Mouse (Mus musculus): ENCODE data around the gene Slirp. TPM values are rescaled to one million over a fixed set of nuclear protein-coding genes. Genes with fewer than 3 reads are reported as not detected.

The Slirp gene
- 249 and 268 TPM in 2 replicates for polyA plus RNA-seq (2016; fragmentation: Nextera tagmentation; extraction: Ambion mirVana)

DNA sequence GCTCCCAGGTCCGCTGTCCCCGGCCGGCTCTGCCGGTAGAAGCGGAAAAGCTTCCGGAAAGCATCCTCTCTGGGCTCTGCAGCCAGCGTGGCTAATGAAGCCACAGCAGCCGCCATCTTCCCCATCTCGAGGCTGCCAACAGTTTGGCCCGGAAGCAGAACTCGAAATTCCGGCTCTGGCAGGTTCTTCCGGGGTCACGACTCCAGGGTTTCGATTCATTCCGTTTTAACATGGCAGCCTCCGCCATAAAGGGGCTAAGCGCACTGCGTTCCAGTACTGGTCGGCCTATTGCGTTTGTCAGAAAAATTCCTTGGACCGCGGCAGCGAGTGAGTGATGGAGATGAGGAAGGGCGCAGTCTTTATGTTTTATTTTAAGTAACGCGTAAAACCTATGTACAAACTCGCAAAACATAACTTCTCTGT is at the start of gene Slirp, which contains the start of gene Alkbh1:
Gene Slirp (plus strand): TSS at position 197 of the 423 bp plus-strand sequence.
Gene Alkbh1 (minus strand): TSS at position 318 of the 423 bp plus-strand sequence.
- peak; percentile 84 for ATAC-seq (ENCODE audit: insufficient number of reproducible peaks, low FRiP score)
- peaks cover 44% of the 10 kb centered on the region for H3K36me3 ChIP-seq
- under 1% methylated on average over 28 of the region's 28 CpGs for WGBS

DNA sequence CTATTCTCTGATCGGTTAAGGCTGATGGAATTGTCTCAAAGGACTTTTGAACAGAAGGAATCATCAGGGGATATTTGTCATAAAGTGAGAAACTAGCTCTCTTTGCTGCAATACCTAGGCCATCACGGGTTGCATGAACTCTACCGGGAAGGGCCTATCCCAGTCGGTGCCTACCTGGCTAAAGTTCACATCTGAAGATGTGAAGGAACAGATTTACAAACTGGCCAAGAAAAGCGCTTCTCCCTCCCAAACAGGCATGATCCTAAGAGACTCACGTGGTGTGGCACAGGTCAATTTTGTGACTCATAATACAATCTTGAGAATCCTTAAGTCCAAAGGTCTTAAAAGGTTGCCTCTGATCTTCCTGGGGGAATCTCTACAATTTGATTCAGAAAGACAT is 49.4 kb upstream of the Slirp start:
- no peak overlapping the region for H3K4me3 ChIP-seq
- no peak overlapping the region for H3K27ac ChIP-seq (ENCODE audit: poor library complexity, severe bottlenecking)
- no peaks in the 10 kb centered on the region for H3K9me3 ChIP-seq (replicated peaks)
- no peaks in the 10 kb centered on the region for H3K36me3 ChIP-seq
- H3K9ac ChIP-seq, result no peak overlapping the region
- H3K4me1 ChIP-seq (replicated peaks), result no peaks in the 10 kb centered on the region
- H3K27me3 ChIP-seq (replicated peaks), result no peaks in the 10 kb centered on the region
- no peak for ATAC-seq (ENCODE audit: insufficient number of reproducible peaks, low FRiP score)
- H3K4me2 ChIP-seq, result no peak overlapping the region
- 84% methylated on average over 6 of the region's 6 CpGs for WGBS

More for the DNA sequence above, at the start of gene Slirp, which contains the start of gene Alkbh1:
- H3K4me2 ChIP-seq, result peak within 1 kb of the TSS; percentile 91
- no peaks in the 10 kb centered on the region for H3K9me3 ChIP-seq (replicated peaks)
- H3K9ac ChIP-seq, result peak within 1 kb of the TSS; percentile 99
- peak within 1 kb of the TSS; percentile 100 for H3K4me3 ChIP-seq
- peaks cover 16% of the 10 kb centered on the region; the same call in 1 of the 2 replicates for H3K4me1 ChIP-seq (replicated peaks)
- peak within 1 kb of the TSS; percentile 94 for H3K27ac ChIP-seq (ENCODE audit: poor library complexity, severe bottlenecking)
- H3K27me3 ChIP-seq (replicated peaks), result no peaks in the 10 kb centered on the region

DNA sequence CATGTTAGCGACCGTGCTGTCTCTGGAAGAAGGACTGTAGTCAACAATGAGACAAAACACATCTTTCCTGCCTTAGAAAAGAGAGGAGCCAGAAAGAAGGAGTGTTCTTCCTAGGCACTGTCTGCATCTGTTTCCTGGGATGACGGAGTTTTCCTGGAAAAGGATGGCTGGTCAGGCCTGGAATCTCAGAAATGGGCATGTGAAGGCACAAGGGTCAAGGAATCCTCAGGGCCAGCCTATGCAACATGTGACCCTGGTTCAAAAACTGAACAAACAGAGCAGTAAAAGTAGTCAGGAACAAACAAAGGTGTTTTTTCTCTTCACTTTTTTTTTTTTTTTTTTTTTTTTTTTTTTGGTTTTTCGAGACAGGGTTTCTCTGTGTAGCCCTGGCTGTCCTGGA is 46.6 kb upstream of the Slirp start:
- Histone ChIP-seq H3K36me3 (no peaks in the 10 kb centered on the region), H3K4me3 (no peak overlapping the region), H3K27ac (ENCODE audit: poor library complexity, severe bottlenecking) (no peak overlapping the region), H3K27me3 (replicated peaks) (no peaks in the 10 kb centered on the region), H3K9me3 (replicated peaks) (no peaks in the 10 kb centered on the region), H3K9ac (no peak overlapping the region), H3K4me1 (replicated peaks) (no peaks in the 10 kb centered on the region), H3K4me2 (no peak overlapping the region)
- WGBS, result 84% methylated on average over 4 of the region's 4 CpGs
- no peak for ATAC-seq (ENCODE audit: insufficient number of reproducible peaks, low FRiP score)

DNA sequence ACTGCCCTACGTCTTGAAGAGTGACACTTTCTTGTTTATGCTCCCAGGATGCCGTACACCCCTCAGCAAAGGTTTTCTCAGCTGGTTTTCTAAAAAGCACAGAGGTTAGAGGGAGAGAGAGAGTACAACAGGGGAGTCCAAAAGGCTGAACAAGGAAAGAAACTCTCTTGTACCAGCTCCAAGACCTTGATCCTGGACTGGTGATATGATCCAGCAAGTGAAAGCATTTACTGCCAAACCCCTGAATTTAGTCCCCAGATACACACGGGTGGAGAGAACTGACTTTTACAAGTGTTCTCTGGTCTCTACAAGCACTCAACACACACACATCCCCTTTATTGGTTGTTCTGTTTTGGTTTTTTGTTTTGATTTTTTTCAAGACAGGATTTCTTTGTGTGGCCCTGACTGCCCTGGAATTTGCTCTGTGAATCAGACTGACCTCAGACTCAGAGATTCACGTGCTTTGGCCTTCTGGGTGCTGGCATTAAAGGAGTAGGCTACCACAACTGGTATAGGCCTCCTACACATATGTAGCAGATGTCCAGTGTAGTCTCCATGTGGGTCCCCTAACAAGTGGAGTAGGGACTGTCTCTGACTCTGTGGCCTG is 45.8 kb upstream of the Slirp start:
- no peaks in the 10 kb centered on the region for H3K36me3 ChIP-seq
- H3K4me2 ChIP-seq, result no peak overlapping the region
- H3K4me1 ChIP-seq (replicated peaks), result no peaks in the 10 kb centered on the region
- H3K4me3 ChIP-seq, result no peak overlapping the region
- H3K9me3 ChIP-seq (replicated peaks), result no peaks in the 10 kb centered on the region
- H3K9ac ChIP-seq, result no peak overlapping the region
- ATAC-seq (ENCODE audit: insufficient number of reproducible peaks, low FRiP score), result no peak
- WGBS, result 60% methylated on average over 4 of the region's 4 CpGs
- no peak overlapping the region for H3K27ac ChIP-seq (ENCODE audit: poor library complexity, severe bottlenecking)
- no peaks in the 10 kb centered on the region for H3K27me3 ChIP-seq (replicated peaks)

DNA sequence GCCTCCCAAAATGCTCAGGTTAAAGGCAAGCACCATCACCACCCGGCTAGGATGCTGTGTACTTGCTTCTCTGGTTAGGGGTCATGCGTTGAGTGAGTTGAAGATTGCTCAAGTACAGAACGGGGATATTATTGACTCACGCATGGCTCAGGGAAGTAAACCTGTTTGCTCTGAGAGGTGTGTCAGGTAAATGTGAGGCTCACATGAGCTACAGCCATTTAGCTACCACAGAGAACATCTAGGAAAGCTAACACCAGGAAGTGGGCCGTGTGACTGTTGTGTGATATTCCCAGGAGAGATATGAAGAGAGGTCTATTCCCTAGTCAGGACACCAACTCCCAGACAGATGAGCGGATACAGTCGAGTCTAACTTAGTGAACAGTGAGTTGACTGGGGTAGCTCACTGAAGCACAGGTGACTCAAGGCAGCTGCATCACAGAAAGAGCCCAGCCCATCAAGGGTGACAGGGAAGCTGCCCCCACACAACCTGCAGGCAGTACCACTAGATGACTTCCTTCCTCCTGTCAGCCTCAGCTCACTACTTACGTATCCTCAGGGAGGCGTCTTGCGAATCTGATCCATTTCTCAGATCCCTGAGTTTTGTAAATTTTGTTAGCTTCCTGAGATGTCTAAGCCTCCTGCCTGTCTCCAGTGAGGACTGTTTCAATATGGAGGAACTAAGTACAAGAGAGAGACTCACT is 44.4 kb upstream of the Slirp start:
- Histone ChIP-seq H3K36me3 (no peaks in the 10 kb centered on the region), H3K9me3 (replicated peaks) (no peaks in the 10 kb centered on the region), H3K4me3 (no peak overlapping the region), H3K4me2 (no peak overlapping the region), H3K27ac (ENCODE audit: poor library complexity, severe bottlenecking) (no peak overlapping the region), H3K9ac (no peak overlapping the region), H3K27me3 (replicated peaks) (no peaks in the 10 kb centered on the region), H3K4me1 (replicated peaks) (no peaks in the 10 kb centered on the region)
- 78% methylated on average over 10 of the region's 10 CpGs for WGBS
- no peak for ATAC-seq (ENCODE audit: insufficient number of reproducible peaks, low FRiP score)

DNA sequence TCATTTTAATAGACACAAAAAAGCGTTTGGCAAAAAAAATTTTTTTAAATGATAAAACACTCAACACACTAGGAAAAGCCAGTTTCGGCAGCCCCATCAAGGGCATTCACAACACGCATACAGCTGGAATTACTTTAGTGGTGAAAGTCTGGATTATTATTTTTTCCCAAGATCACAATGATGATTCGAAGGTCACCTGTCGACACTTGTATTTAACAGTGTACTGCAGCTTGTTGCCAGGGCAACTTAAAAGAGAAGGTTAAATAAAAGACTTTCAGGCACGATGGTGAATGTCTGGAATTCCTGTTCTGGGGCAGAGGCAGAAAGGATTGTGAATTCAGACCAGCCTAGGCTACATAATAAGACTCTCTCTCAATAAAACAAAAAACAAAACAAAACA is 41.8 kb upstream of the Slirp start:
- Histone ChIP-seq H3K27ac (ENCODE audit: poor library complexity, severe bottlenecking) (no peak overlapping the region), H3K4me1 (replicated peaks) (no peaks in the 10 kb centered on the region), H3K4me3 (no peak overlapping the region), H3K36me3 (no peaks in the 10 kb centered on the region), H3K27me3 (replicated peaks) (no peaks in the 10 kb centered on the region), H3K9me3 (replicated peaks) (no peaks in the 10 kb centered on the region), H3K9ac (no peak overlapping the region), H3K4me2 (no peak overlapping the region)
- 44% methylated on average over 6 of the region's 6 CpGs for WGBS
- no peak for ATAC-seq (ENCODE audit: insufficient number of reproducible peaks, low FRiP score)

DNA sequence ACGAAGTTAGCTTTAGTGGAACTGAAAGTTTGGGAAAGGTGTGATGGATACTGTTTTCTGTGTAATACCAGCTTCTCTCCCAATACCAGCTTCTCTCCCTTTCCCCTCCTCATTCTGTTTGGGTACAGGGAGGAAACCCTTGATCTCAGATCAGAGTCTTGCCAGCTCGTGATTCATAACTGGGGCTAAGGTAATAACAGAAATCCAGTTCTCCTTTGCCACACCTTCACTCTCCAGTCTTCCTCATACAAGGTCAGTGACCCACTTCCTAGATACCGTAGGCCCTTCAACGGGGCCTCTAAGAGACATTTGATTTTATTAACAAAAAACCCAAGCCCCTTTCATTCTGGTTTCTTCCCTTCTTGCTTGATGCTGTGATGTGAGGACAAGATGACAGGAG is 38.5 kb upstream of the Slirp start:
- H3K4me1 ChIP-seq (replicated peaks), result peaks cover 13% of the 10 kb centered on the region
- 83% methylated on average over 4 of the region's 4 CpGs for WGBS
- no peak overlapping the region for H3K27ac ChIP-seq (ENCODE audit: poor library complexity, severe bottlenecking)
- H3K27me3 ChIP-seq (replicated peaks), result no peaks in the 10 kb centered on the region
- H3K4me2 ChIP-seq, result no peak overlapping the region
- H3K4me3 ChIP-seq, result no peak overlapping the region
- no peaks in the 10 kb centered on the region for H3K9me3 ChIP-seq (replicated peaks)
- ATAC-seq (ENCODE audit: insufficient number of reproducible peaks, low FRiP score), result no peak
- no peaks in the 10 kb centered on the region for H3K36me3 ChIP-seq
- H3K9ac ChIP-seq, result no peak overlapping the region

DNA sequence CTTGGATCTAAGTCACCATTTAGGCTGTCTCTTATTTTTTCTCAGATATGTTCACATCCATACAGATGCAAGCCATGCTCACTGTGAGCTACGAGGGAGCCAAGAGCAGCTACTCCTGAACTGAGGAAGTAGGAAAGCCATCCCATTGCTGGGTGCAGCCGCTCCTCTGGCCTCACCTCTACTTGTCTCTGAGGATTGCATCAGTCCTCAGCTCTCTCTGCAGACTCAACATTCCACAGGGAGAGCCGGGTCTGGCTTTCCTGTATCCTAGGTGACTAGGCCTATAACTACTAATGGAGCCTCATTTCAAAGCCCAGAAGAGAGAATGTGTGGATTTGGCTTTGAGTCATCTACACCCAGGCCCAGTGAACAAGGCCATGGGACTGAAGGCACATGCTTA is 38.0 kb upstream of the Slirp start:
- H3K27ac ChIP-seq (ENCODE audit: poor library complexity, severe bottlenecking), result no peak overlapping the region
- no peak overlapping the region for H3K4me2 ChIP-seq
- no peaks in the 10 kb centered on the region for H3K27me3 ChIP-seq (replicated peaks)
- no peak overlapping the region for H3K4me3 ChIP-seq
- 51% methylated on average over 3 of the region's 3 CpGs for whole genome bisulfite sequencing
- peaks cover 17% of the 10 kb centered on the region for H3K4me1 ChIP-seq (replicated peaks)
- no peak overlapping the region for H3K9ac ChIP-seq
- no peaks in the 10 kb centered on the region for H3K36me3 ChIP-seq
- ATAC-seq (ENCODE audit: insufficient number of reproducible peaks, low FRiP score), result no peak
- no peaks in the 10 kb centered on the region for H3K9me3 ChIP-seq (replicated peaks)

DNA sequence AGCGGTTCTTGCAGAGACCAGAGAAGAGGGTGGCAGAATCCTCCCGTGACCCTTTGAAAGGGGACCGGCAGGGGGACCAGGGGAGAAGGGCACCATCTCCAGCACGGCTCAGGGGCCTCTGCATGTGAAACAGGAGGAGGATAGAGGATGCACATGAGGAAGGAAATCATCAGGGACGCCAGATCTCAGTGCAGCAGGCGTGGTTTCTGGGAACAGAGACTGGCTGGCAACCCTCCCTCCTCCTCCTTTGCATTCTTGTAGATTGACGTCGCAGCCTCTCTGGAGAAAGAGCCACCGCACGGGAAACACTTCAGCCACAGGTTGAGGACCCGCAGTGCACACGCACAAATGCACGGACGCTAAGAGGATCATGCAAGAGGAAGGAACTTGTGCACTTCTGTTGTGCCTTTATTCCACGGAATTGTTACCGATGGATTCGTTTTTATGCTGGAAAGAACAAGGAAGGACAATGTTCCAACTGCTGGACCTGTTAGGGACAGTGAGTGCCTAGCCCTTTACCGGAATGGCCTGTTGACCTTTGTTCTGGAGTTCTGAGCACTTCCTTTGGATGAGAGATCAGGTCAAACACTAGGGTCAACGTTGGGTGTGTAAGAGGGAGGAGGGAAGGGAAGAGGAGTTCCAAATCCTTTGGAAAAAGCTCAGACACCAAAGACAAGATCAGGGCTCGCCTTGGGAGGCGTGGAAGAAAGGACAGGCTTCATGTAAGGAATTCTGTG is 35.7 kb upstream of the Slirp start:
- H3K27ac ChIP-seq (ENCODE audit: poor library complexity, severe bottlenecking), result peak overlapping the region; percentile 48
- H3K27me3 ChIP-seq (replicated peaks), result no peaks in the 10 kb centered on the region
- H3K9me3 ChIP-seq (replicated peaks), result no peaks in the 10 kb centered on the region
- peak overlapping the region; percentile 50; the same call in 1 of the 2 replicates for H3K9ac ChIP-seq
- H3K4me3 ChIP-seq, result peak overlapping the region; percentile 25
- WGBS, result 22% methylated on average over 21 of the region's 21 CpGs
- H3K4me2 ChIP-seq, result peak overlapping the region; percentile 66
- peaks cover 28% of the 10 kb centered on the region for H3K4me1 ChIP-seq (replicated peaks)
- ATAC-seq (ENCODE audit: insufficient number of reproducible peaks, low FRiP score), result peak; percentile 47
- no peaks in the 10 kb centered on the region for H3K36me3 ChIP-seq

DNA sequence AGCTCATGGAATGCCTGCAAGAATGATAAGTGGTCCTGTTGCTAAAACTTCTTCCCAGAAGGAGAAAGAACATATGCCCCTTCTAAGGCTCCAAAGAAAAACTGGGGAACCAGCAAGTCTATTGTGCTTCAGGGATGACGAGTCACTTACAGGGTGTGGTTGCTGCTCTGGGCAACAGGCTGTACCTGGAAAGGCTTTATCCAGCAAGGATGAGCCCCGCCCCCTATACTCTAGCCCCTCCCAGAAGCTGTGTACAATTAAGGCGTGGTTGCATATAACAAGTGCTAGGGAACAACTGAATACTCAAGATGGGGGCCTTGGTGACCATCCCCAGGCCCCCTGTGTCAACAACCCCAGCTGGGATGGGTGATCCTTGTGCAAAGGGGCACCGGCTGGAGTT is 34.6 kb upstream of the Slirp start:
- Histone ChIP-seq H3K9me3 (replicated peaks) (no peaks in the 10 kb centered on the region), H3K27me3 (replicated peaks) (no peaks in the 10 kb centered on the region), H3K4me3 (no peak overlapping the region), H3K4me2 (no peak overlapping the region), H3K9ac (no peak overlapping the region), H3K4me1 (replicated peaks) (peaks cover 28% of the 10 kb centered on the region), H3K27ac (ENCODE audit: poor library complexity, severe bottlenecking) (no peak overlapping the region), H3K36me3 (no peaks in the 10 kb centered on the region)
- 80% methylated on average over 4 of the region's 4 CpGs for WGBS
- no peak for ATAC-seq (ENCODE audit: insufficient number of reproducible peaks, low FRiP score)

DNA sequence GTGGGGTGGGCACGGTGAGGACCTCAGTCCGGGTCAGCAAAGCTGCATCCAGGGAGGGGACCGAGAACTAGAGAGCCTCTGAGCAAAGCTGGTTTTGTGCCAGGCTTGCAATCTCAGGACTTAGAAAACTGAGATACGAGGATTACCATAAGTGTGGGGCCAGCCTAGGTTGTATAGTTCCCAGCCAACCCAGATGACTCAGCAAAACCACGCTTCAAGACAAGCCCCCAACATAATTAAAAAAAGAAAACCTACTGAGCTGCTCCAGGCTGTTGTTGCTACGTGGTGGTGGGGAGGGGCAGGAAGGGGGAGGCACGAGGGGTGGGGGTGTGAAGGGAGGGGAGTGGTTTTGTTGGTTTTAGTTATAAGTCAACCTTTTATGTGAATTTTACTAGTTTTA is 32.7 kb upstream of the Slirp start:
- 0 out of 2 replicates have a peak, but pooled peaks have one; percentile 33 for ATAC-seq (ENCODE audit: insufficient number of reproducible peaks, low FRiP score)
- H3K36me3 ChIP-seq, result no peaks in the 10 kb centered on the region
- peak overlapping the region; percentile 31; the same call in 1 of the 2 replicates for H3K27ac ChIP-seq (ENCODE audit: poor library complexity, severe bottlenecking)
- H3K4me1 ChIP-seq (replicated peaks), result peaks cover 28% of the 10 kb centered on the region
- no peaks in the 10 kb centered on the region for H3K9me3 ChIP-seq (replicated peaks)
- peak overlapping the region; percentile 42 for H3K4me2 ChIP-seq
- 14% methylated on average over 7 of the region's 7 CpGs for WGBS
- H3K27me3 ChIP-seq (replicated peaks), result no peaks in the 10 kb centered on the region
- no peak overlapping the region for H3K4me3 ChIP-seq
- no peak overlapping the region for H3K9ac ChIP-seq

All from heart, embryonic 12.5 days (tissue).